Mouse (Mus musculus) lung, postnatal 36 days (tissue): ENCODE measurements around the gene Cabp4.

Experiments
- DNase-seq: peaks from one replicate; pipeline ENCODE4 v3.0.0; 2022; ENCODE audit warnings: mixed read lengths

Gene Cabp4

GRCm38 (mm10) chr19:4164100-4164499 lies 20.3 kb upstream of the Cabp4 start:
- DNase-seq: no peak

- no peak for DNase-seq
These were observed 19.7 kb upstream of the Cabp4 start for GRCm38 (mm10) chr19:4163543-4163887.

- peak; percentile 99 for DNase-seq
These were observed 19.1 kb upstream of the Cabp4 start, which contains the start of gene Rps6kb2 for GRCm38 (mm10) chr19:4162646-4163542. TSS of gene Rps6kb2 (minus strand) at chr19:4163354.

GRCm38 (mm10) chr19:4159049-4159448 lies 15.2 kb upstream of the Cabp4 start:
- DNase-seq: no peak

- no peak for DNase-seq
These were observed 12.9 kb upstream of the Cabp4 start for GRCm38 (mm10) chr19:4156771-4157170.

- no peak for DNase-seq
These were observed 12.3 kb upstream of the Cabp4 start for GRCm38 (mm10) chr19:4156073-4156579.

GRCm38 (mm10) chr19:4155223-4156072 lies 11.6 kb upstream of the Cabp4 start:
- DNase-seq: no peak

GRCm38 (mm10) chr19:4154437-4155222 lies 10.8 kb upstream of the Cabp4 start:
- DNase-seq: peak; percentile 51

- DNase-seq: no peak
These were observed 9.4 kb upstream of the Cabp4 start, which contains the start of gene Ptprcap for GRCm38 (mm10) chr19:4153232-4153654. TSS of gene Ptprcap (plus strand) at chr19:4153604.

GRCm38 (mm10) chr19:4152445-4153231 lies 8.8 kb upstream of the Cabp4 start:
- DNase-seq: no peak

GRCm38 (mm10) chr19:4151898-4152297 lies 8.1 kb upstream of the Cabp4 start:
- DNase-seq: no peak

GRCm38 (mm10) chr19:4151488-4151860 lies 7.6 kb upstream of the Cabp4 start:
- no peak for DNase-seq

GRCm38 (mm10) chr19:4150567-4151487 lies 7.0 kb upstream of the Cabp4 start:
- DNase-seq: no peak

- no peak for DNase-seq
These were observed 6.1 kb upstream of the Cabp4 start for GRCm38 (mm10) chr19:4149764-4150461.

GRCm38 (mm10) chr19:4149283-4149682 lies 5.5 kb upstream of the Cabp4 start:
- DNase-seq: no peak

GRCm38 (mm10) chr19:4148819-4149218 lies 5.0 kb upstream of the Cabp4 start:
- DNase-seq: no peak

- DNase-seq: peak; percentile 98
These were observed 4.6 kb upstream of the Cabp4 start, which contains the start of gene Coro1b for GRCm38 (mm10) chr19:4148491-4148806. TSS of gene Coro1b (plus strand) at chr19:4148619.

GRCm38 (mm10) chr19:4147782-4148490 lies 4.1 kb upstream of the Cabp4 start:
- DNase-seq: no peak

- DNase-seq: peak; percentile 50
These were observed 3.2 kb upstream of the Cabp4 start for GRCm38 (mm10) chr19:4147022-4147405.
